Mouse (Mus musculus) megakaryocyte-erythroid progenitor cell, adult 5-6 weeks (primary cell): ENCODE results near the gene Snx29. TPM values are rescaled to one million over a fixed set of nuclear protein-coding genes. Genes with fewer than 3 reads are reported as not detected.

Experiments
- ATAC-seq: replicated peaks from 2 replicates; pipeline ENCODE4 v1.8.0; 2016; ENCODE audit warnings: mild to moderate bottlenecking, inconsistent platforms; ENCODE audit not compliant: severe bottlenecking, poor library complexity, low FRiP score, low TSS enrichment
- total RNA-seq, 2 experiments: library from RNA; stranded (forward) in 1 of 2; stranded (reverse) in 1 of 2; fragments of 200-1000, 215-1000 nt in 1 of 2; fragments of >200 nt in 1 of 2; fragmentation: Nextera tagmentation in 1 of 2; gene quantifications; 2 replicates each; pipeline ENCODE4 v1.2.3; 2014 to 2017

The Snx29 gene
- total RNA-seq, 2 experiments from 2014 or later = 6.1 to 9.3 TPM

DNA sequence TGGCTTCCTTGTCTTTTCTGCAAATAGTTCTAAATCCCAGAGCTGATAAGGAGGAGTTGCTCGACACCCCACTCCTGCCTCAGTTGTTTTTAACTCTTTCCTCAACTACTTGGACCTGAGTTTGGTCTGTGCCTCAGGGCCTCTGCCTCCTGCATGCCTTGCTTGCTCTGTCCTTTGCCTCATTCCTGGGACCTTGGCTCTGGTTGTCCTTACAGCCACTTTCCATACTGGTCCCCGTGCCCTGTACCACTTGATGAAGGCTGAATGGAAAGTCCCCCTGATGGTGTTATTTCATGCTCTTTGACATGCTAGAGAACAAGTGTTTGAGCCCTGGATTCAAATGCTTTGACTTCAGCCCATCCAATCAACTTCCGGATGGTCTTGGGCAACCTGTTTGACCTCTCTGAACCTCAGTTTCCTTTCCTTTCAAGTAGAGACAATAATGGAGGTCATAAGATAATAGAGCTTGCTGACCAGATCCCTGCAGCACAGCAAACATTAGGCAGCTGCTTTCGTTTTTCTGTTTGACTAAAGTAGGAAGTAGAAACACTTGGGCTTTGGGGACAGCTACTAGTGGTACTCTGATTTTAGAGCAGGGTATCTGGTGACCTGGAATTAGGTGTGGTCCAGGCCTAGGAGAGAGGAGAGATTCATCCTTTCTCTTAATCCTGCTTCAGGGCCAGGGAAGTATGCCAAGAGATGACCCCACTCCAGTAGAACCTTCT lies 365.7 kb downstream of the Snx29 start:
- ATAC-seq = peak; percentile 66; the same call in 1 of the 2 replicates

DNA sequence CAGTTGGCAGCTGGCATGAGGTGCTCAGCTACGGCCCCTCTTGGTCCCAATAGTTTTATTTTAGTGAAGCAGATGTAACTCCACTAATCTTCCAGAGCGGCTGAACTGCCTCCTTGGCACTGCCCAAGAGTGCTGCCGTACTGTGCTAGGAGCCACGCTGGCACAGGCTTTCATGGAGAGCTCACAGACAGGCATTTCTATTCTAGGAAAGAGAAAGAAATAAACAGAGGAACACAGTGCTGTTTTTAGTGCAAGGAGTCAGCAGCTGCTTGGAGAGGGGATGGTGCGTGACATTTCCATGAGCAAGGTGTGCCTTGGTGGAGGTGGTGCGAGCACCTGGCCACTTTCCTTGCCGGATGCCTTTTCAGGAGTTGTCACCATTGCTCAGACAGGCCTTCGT lies 367.4 kb downstream of the Snx29 start:
- ATAC-seq = no peak

DNA sequence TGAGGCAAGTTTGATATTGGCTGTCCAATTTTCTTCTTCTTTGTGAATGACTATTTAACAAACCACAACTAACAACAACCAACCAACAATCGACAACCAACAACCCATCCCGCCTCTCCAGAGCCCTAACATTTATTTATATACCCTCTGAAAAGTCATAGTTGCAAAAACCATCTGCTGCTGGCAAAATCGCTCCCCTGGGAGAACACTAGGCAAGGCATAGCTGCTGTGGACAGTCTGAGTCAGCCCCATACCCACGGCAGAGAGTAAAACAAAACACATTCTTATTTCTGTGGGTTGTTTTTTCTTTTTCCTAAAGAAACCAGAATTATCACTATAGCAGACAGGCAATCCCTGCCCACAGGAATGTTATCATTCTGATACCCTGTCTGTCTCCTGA lies 368.0 kb downstream of the Snx29 start:
- ATAC-seq = no peak

GRCm38 (mm10) chr16:11691487-11692200 lies 368.9 kb downstream of the Snx29 start:
- ATAC-seq = no peak

- no peak for ATAC-seq
Observed at GRCm38 (mm10) chr16:11692744-11693143, 370.0 kb downstream of the Snx29 start.

GRCm38 (mm10) chr16:11694386-11694785 lies 371.7 kb downstream of the Snx29 start:
- no peak for ATAC-seq

- no peak for ATAC-seq
Observed at GRCm38 (mm10) chr16:11696767-11697166, 374.1 kb downstream of the Snx29 start.

DNA sequence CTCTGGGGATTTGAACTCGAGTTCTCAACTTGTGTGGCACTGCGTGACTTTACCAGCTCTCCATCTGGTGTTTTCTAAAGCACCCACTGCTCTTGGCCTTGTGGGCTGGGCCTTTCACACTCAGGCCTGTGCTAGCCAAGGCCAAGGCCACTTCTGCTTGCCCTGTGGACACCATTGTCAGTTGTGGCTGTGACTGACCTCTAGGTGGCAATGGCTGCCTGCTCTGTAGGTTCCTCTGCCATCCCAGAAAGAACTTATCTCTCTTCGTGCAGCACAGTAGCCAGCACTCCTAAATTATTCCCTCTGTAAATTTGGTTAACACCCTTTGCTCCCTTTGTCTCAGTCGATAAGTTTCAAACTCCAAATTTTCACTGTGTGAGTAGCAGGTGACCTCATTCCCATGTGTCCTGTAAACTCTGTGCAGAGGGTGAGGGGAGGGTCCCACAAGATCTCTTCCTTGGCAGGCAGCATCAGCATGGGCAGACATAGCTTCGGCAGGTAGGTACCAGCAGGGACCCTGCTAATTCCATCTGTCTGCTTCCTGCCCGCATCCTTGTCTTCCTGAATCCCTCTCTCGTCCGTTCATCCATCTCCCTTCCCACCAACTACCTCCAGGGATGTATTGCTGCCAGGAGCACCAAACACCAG lies 375.1 kb downstream of the Snx29 start:
- ATAC-seq = peak; percentile 49; the same call in 1 of the 2 replicates

DNA sequence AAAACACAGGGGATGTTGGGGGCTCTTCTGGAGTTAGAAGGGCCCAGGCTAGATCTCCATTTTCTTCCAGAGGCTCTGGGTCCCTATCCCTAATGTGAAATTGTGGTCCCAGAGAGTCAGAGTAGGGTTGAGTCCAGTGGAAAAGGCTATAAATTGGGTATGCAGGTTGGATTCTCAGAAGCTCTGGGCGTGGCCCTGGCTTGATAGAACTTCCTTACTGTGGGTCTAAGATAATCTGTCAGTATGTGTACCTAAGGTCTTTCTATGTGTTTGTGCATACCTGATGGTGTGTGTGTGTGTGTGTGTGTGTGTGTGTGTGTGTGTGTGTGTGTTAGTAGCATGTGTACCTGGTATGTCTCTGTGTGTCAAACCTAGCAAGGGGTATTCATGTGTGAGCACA lies 378.9 kb downstream of the Snx29 start:
- ATAC-seq = no peak

DNA sequence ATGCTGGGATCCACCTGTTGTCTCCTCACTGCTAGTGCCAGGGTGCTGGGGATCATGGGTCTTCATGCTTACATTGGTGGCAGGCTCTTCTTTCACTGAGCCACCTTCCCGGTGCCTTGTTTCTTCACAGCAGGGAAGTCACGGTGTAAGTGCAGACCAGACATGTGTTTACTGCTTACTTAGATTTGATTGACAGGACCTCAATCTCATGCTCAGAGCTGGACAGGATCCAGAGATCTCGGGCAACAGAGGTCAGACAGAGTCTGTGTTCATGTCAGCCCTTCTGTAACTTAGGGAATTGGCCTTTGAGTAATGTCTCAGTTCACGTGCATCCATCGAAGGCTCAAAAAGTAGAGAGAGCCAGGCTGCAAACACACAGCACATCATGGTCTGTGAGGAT lies 381.4 kb downstream of the Snx29 start:
- ATAC-seq = no peak

- no peak for ATAC-seq
Observed at GRCm38 (mm10) chr16:11705456-11705855, 382.7 kb downstream of the Snx29 start.

DNA sequence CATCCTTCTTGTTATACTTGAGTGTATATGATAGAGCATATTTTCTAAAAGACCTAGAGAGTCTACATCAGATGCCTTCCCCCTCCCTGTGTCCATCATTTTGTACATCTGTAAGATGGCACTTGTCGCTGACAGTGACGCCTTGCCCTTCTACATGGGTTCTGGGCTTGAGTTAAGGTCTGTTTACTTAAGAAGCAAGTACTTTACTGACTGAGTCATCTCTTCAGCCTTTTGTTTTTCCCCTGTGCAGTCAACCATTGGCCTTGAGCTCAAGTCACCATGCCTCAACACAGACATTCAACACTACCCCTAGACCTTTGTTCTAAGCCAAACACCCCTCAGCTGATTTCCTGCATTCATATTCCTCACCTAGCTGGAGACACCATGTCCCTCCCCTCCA lies 385.4 kb downstream of the Snx29 start:
- ATAC-seq = no peak

- ATAC-seq = no peak
Observed at GRCm38 (mm10) chr16:11709382-11709781, 386.7 kb downstream of the Snx29 start.

DNA sequence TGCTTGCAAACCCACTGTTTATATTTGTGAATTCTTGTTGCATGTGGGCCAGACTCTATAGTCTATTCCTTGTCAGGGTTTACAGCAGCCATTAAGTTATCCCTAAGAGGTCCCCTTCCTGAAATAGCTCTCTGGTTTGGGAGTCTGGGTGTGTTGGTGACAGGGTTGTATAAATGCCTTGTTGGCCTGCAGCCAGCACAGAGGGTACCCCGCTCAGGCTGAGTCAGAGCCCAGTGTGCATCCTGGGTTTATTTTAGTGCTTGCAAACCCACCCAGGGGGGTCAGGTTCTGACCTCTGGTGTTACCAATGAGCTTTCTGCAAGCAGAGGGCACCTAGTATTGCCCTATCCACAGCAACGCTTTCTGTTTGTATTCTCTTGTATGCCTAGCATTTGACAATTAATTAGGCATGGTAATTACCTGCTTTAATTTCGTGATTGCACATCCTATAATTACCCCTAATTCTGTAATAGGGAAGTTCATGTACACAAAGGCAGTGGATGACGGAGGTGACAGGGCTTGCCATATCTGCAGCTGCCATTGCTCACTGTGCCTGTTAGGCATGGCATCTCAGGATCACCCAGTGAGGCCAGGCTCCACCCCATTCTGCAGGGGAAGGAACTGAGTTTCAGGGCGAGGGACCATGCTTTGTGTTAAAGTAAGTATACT lies 387.4 kb downstream of the Snx29 start:
- no peak for ATAC-seq

DNA sequence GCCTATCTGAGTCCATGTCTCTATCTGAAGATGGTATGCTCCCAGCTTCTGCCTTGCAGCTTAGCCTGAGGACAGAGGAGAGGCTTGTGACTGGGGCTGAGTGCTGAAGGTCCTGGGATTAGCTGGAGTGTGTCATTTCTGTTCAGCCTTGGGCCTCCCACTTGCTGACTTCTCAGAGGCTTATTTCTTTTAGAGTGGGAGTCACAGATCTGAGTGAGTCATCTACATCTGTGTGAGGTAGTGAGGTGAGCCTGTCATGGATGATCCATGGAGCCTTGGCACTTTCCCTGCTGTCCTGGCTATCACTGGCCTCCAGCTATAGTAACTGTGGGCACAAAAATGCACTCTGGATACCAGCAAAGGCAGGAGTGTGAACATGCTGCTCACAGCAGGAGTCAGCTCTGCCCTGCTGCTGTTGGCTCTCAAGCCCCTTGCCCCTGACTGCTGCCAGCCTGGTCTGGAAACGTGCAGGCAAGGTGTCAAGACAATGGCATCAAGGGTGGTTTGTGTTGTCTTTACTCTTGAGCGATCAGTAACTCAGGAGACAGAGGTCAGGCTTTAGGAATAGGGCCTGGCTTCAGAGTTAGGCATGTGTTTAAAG lies 390.7 kb downstream of the Snx29 start:
- no peak for ATAC-seq

- ATAC-seq = no peak
Observed at GRCm38 (mm10) chr16:11716932-11717331, 394.2 kb downstream of the Snx29 start.

DNA sequence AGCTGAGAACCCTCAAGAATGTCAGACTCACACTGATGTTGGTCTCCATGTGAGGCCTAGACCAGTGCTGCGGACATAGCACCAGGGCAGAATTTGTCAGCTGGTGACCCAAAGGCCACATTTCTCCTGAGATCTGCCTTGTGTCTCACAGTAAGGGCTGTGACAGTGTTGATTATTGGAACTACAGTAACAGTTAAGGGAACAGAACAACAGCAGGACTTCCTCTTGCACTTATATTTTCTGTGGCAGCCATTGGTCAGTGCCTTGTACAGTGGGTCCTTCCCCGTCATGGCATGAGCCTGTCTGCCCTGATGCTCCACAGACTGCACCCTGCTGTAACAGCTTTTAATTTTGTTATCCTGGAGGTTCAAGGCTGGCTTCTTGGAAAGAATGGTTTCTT lies 403.2 kb downstream of the Snx29 start:
- no peak for ATAC-seq

GRCm38 (mm10) chr16:11727331-11727730 lies 404.6 kb downstream of the Snx29 start:
- ATAC-seq = no peak

DNA sequence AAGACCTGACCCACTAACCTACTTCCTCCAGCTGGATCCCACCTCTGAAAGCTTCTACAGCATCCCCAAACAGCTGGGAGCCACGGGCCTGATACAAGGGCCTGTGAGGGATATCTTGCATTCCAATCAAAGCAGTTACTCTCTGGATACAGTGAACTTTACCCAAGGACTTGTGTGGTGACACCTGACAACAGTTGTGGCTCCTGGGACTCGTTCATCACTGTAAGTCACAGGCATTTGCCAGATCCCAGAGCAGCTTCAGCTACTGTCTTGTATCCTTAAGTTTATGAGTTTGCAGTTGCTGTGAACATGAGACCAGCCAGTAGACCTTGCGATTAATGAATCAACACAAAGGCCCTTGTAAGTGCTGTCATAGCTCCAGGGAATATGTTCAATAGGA lies 405.4 kb downstream of the Snx29 start:
- ATAC-seq = no peak

DNA sequence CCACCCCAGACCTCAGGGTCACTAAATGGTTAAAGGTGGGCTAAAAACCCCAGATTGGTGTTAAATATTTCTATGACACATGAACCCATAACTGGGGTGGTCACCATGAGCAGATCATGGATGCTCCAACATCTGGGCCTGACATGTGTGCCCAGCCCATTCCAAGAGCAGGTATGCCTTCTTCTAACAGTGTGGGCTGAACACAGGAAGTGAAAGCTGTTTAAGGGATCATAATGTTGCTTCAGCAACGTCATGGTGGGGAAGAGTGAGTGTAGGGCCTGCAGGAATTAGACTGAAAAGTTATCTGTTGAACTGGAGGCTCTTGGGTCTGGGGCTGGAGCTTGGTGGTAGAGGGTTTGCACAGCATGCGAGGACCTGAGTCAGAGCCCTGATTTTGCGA lies 405.9 kb downstream of the Snx29 start:
- no peak for ATAC-seq
